Mouse (Mus musculus): ENCODE data around the gene Pikfyve. TPM values are rescaled to one million over a fixed set of nuclear protein-coding genes. Genes with fewer than 3 reads are reported as not detected.
"Not testable (repeated sequence)": the region's sequence is repeated elsewhere in the genome, so short reads cannot be mapped to it uniquely, and the experiment has no call there.

The Pikfyve gene
- polyA plus RNA-seq, 1 experiment, result 9.5 TPM

DNA sequence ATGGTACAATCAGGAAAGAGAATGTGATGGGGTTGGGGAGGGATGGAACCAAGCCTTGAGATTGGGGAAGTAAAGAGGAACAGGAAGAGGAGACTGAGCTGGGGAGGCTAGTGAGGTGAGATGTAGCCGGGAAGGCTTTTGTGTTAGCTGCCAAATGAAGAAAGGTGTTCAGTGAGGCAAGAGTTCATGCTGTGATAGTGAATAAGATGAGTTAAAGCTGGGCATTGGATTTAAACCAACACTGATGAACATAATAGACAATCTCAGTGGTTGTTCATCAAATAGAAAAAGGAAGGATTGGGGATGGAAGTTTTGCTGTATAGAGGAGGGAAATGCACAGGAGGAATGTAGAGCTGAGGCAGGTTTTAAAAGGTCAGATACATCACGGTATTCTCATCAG is 26.7 kb downstream of the Pikfyve start:
- H3K27ac ChIP-seq (replicated peaks; ENCODE audit: low read depth, low read length), result no peak overlapping the region
- H3K4me1 ChIP-seq (ENCODE audit: control insufficient read depth, insufficient read depth, insufficient read length, low read length), result no peaks in the 10 kb centered on the region
- H3K4me3 ChIP-seq (ENCODE audit: insufficient read depth, low read depth, low read length), result no peak overlapping the region

DNA sequence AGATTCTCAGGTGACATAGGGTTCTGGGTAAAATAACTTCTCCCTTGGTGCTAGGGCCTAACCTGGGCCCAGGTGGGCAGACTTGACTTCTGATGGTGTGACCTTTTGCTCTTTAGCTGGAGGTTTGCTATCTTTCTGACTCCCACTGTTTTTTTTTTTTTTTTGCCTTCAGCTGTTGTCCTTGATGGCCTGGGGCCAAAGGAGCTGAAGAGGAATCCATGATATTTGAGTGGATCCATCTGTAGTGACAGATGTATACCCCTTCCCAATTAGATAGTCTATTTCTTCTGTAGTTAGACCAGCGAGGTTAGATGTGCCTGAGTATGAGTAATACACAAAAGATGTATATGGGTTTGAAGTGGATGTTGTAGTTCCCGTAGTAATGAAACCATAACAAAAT is 31.1 kb downstream of the Pikfyve start:
- Histone ChIP-seq H3K4me1 (ENCODE audit: control insufficient read depth, insufficient read depth, insufficient read length, low read length) (no peaks in the 10 kb centered on the region), H3K4me3 (ENCODE audit: insufficient read depth, low read depth, low read length) (no peak overlapping the region), H3K27ac (replicated peaks; ENCODE audit: low read depth, low read length) (no peak overlapping the region)

DNA sequence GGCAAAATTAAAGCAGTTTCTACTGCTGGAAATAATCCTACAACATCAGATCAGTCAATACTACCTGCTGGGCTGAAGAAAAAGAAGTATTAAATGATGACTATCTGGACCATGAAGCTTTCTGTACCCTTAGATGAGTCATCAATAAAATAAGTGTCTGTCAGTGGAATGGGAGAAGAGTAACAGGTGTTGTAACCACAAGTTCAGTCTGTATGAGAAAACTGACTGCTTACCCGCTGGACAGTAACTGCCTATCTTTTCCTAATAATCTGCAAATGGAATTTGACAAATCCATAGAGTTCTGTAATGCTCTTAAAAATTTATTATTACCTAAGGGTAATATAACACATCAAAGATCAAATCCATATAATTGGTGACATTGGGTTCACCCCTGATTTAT is 31.5 kb downstream of the Pikfyve start:
- H3K4me1 ChIP-seq (ENCODE audit: control insufficient read depth, insufficient read depth, insufficient read length, low read length), result no peaks in the 10 kb centered on the region

DNA sequence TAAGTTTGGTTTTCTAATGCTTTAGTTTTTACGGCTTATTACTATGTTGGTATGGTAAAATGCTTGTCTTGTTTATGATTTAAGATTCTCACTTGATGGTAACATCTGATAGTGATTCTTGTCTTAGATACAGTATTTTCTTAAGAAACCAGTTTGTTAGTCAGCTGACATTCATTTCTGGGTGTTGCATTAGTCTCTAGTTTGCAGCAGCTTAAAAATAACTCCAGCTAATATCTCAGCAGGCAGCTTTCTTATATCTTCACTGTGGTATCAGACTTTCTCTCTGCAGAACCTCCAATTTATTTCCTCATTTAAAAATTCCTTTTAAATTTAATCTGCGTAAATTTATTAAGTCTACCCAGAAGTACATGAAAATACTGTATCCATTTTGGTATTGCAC is 37.2 kb downstream of the Pikfyve start:
- H3K27ac ChIP-seq (replicated peaks; ENCODE audit: low read depth, low read length), result no peak overlapping the region

More for the DNA sequence above, 31.5 kb downstream of the Pikfyve start:
- Histone ChIP-seq H3K27ac (replicated peaks; ENCODE audit: low read depth, low read length) (no peak overlapping the region), H3K4me3 (ENCODE audit: insufficient read depth, low read depth, low read length) (no peak overlapping the region)

DNA sequence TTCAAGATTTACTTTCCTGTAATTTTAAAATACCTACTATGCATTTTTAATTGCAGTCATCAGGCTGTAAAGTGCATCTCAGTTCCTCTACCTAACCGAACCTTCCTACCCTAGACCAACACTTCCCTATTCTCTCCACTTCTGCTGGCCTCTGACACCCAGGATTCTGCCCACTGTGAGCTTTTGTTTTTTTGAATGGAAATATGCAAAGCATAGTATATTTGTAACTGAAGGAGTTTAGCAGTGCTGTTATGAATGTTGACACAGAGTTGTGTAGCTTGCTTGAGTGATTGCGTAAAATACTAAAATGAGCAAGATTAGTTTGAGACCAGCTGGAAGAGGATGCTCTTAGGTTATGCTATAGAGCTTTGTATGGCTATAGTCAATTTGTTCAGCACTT is 41.2 kb downstream of the Pikfyve start:
- Histone ChIP-seq H3K4me3 (ENCODE audit: insufficient read depth, low read depth, low read length) (no peak overlapping the region), H3K4me1 (ENCODE audit: control insufficient read depth, insufficient read depth, insufficient read length, low read length) (no peaks in the 10 kb centered on the region), H3K27ac (replicated peaks; ENCODE audit: low read depth, low read length) (no peak overlapping the region)

More for the DNA sequence above, 37.2 kb downstream of the Pikfyve start:
- H3K4me1 ChIP-seq (ENCODE audit: control insufficient read depth, insufficient read depth, insufficient read length, low read length), result no peaks in the 10 kb centered on the region
- H3K4me3 ChIP-seq (ENCODE audit: insufficient read depth, low read depth, low read length), result no peak overlapping the region

DNA sequence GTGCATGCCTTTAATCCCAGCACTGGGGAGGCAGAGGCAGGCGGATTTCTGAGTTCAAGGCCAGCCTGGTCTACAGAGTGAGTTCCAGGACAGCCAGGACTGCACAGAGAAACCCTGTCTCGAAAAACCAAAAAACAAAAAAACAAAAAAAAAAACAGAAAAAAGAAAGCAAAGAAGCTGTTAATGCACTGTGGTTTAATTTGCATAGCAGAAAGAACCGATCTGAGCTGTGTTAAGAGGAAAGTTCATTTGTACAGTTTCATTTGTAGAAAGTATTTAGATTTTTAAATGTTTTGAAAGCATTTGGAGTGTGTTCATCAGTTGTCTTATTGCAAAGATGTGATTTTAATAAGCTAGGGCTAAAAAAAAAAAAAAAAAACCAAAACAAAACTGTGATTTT is 43.3 kb downstream of the Pikfyve start:
- H3K4me1 ChIP-seq (ENCODE audit: control insufficient read depth, insufficient read depth, insufficient read length, low read length); H3K4me3 ChIP-seq (ENCODE audit: insufficient read depth, low read depth, low read length); H3K27ac ChIP-seq (replicated peaks; ENCODE audit: low read depth, low read length): not testable (repeated sequence)

DNA sequence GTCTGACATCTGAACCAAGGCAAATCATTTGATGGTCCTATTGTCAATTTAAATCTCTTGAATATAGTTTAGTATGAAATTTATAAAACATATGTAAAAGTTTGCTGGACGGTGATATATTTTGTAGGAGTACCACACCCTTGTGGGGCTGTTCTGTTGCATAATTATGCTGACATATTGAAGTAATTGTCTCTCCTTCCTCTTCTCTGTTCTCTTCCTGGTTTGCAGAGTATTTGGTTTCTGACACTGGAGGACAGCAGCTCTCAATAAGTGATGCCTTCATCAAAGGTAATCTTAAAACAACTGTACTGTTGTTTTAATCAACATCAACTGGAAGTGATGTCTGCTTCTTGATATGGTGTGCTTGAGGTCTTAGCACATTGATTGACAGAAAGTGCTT is 44.1 kb downstream of the Pikfyve start:
- no peaks in the 10 kb centered on the region for H3K4me1 ChIP-seq (ENCODE audit: control insufficient read depth, insufficient read depth, insufficient read length, low read length)
- no peak overlapping the region for H3K4me3 ChIP-seq (ENCODE audit: insufficient read depth, low read depth, low read length)
- no peak overlapping the region for H3K27ac ChIP-seq (replicated peaks; ENCODE audit: low read depth, low read length)

DNA sequence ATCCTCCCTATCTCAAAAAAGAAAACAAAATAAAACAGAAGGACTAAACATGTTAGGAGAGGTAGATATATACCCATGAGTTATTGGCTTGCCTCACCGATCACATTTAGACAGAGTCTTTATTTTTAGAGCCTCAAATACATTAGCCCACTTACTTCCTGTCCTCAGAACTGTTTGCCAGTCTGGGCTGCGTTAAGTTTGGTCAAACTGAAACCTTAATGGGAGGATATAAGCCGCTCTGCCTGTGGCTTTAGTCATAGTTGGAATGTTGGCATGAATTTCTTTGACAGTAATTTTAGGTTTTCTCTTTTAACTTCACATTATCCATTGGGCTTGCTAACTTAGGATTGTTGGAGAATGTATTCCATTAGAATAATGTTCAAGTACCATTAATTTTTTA is 51.2 kb downstream of the Pikfyve start:
- H3K4me1 ChIP-seq (ENCODE audit: control insufficient read depth, insufficient read depth, insufficient read length, low read length), result no peaks in the 10 kb centered on the region
- H3K27ac ChIP-seq (replicated peaks; ENCODE audit: low read depth, low read length), result no peak overlapping the region
- no peak overlapping the region for H3K4me3 ChIP-seq (ENCODE audit: insufficient read depth, low read depth, low read length)

DNA sequence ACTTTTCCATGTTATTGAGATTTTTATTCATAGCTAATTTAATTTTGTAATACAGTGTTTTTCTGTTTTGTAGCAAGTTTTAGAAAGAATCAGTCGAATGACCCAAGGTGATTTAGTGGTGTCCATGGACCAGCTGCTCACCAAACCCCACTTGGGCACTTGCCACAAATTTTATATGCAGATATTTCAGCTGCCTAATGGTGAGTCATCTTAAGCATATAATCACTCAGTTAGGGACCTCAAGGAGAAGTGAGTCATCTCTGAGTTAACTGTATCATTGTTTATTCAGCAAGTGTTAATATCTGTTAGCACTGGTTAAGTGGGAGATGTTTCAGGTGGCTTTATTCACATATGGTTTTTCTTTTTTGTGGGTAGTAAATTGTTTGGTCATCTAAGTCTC is 59.2 kb downstream of the Pikfyve start:
- Histone ChIP-seq H3K27ac (replicated peaks; ENCODE audit: low read depth, low read length) (no peak overlapping the region), H3K4me3 (ENCODE audit: insufficient read depth, low read depth, low read length) (no peak overlapping the region), H3K4me1 (ENCODE audit: control insufficient read depth, insufficient read depth, insufficient read length, low read length) (no peaks in the 10 kb centered on the region)

DNA sequence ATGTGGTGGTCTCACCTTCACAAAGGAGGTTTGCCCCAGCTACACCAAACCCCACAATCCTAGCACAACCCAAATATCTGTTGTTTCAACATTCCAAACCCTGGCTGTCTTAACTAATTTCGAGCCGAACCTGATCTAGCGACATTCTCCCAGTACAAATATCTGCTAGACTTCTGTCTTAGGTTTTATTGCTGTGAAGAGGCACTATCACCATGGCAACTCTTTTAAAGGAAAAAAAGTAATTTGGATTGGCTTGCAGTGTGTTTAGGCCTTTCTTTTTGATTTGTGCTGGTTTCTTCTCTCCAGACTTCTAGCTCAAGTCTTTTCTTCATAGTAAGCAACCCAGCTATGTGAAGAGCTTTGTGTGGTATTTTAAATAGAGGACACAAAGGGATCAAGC is 94.0 kb downstream of the Pikfyve start:
- Histone ChIP-seq H3K4me1 (ENCODE audit: control insufficient read depth, insufficient read depth, insufficient read length, low read length) (peaks cover 2% of the 10 kb centered on the region; the same call in 1 of the 2 replicates), H3K4me3 (ENCODE audit: insufficient read depth, low read depth, low read length) (no peak overlapping the region), H3K27ac (replicated peaks; ENCODE audit: low read depth, low read length) (no peak overlapping the region)

DNA sequence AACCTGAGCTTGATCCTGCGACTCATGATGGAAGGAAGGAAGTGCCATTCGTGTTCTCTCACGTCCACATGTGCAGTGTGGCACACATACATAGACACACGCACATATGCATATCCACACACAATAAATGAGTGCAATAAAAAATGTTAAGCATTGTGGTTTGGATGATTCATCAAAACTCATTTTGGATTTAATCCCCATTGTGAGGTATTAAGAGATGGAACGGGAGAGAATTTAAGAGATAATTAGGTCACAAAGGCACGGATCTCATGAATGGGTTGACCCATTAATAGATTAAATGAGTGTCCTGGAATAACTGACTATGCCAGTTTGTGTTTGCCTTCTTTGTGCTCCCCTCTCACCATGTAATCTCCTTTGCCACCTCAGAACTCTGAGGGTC is 95.3 kb downstream of the Pikfyve start, which contains the start of gene Pth2r:
TSS of gene Pth2r (plus strand) at position 301 of the 400 bp plus-strand sequence.
- Histone ChIP-seq H3K4me3 (ENCODE audit: insufficient read depth, low read depth, low read length) (no peak within 1 kb of the TSS), H3K4me1 (ENCODE audit: control insufficient read depth, insufficient read depth, insufficient read length, low read length) (no peaks in the 10 kb centered on the region), H3K27ac (replicated peaks; ENCODE audit: low read depth, low read length) (no peak within 1 kb of the TSS)

DNA sequence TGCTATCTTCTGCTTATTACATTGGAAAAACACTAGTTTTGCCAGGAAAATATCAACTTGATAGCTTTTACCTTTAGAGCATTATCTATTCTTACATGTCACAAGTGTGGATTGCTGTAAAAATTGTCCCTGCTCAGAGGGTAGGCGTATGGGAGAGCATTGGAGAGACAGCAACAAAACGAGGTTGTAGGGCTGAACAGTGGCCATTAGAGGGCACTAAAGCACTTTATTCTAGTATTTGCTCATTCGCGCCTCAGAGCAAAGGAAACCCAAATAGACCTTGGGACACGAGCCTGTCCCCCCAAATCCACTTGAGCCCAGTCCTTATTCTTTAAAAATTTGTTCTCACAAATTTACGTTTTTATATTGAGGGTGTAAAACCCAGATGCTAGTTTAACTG is 96.3 kb downstream of the Pikfyve start:
- H3K27ac ChIP-seq (replicated peaks; ENCODE audit: low read depth, low read length), result no peak overlapping the region
- no peaks in the 10 kb centered on the region for H3K4me1 ChIP-seq (ENCODE audit: control insufficient read depth, insufficient read depth, insufficient read length, low read length)
- no peak overlapping the region for H3K4me3 ChIP-seq (ENCODE audit: insufficient read depth, low read depth, low read length)

DNA sequence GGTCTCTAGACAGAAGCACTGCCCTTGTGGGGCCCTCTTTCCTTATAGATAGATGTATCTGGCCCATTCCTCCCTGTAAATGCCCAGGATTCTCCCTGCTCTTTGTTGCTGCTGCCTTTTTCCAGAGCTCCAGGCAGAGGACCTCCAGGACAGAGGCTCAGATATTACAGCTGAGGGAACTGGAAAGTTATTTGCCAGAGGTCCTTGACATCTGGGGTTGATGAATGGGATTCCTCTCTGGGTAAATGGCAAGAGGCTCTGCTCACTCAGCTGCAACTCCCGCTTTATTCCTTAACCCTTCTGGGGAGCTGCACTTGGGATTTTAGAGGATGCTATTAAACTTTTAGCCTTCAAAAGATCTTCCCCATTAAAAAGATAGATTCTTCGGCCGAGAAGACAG is 122.0 kb downstream of the Pikfyve start:
- Histone ChIP-seq H3K27ac (replicated peaks; ENCODE audit: low read depth, low read length) (no peak overlapping the region), H3K4me3 (ENCODE audit: insufficient read depth, low read depth, low read length) (no peak overlapping the region), H3K4me1 (ENCODE audit: control insufficient read depth, insufficient read depth, insufficient read length, low read length) (no peaks in the 10 kb centered on the region)

DNA sequence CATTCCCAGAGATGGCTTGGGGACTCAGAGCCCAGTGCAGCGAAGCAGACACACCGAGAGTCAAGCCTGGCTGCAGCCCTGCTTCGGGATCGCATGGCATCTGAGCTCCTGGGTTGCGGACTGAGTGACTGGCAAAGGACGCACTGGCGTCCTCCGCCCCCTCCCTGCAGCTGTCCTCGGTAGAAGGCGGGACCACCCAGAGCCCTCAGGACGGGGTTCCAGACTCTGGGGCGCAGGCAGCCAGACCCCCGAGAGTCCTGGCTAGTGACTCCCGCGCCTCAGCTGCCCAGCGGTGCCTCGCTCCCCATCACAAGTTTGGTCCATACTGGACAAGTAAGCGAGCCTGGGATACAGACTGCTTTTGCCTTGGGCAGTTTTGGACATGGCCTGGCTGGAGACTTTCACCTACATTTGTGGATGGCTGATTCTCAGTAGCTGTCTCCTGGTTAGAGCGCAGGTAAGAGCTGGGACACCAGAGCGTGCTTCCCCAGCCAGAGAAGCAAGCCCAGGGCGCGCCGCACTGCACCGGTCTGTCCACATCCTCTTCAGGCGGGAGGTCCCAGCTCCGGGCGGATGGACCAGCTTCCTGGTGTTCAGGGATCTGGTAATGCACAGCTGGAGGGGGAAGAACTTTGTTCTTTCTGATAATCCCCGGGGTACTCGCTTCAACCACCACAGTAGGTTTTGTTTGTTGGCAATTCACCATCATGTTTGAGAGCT is 124.9 kb downstream of the Pikfyve start:
- Histone ChIP-seq H3K4me3 (ENCODE audit: insufficient read depth, low read depth, low read length) (no peak overlapping the region), H3K27ac (replicated peaks; ENCODE audit: low read depth, low read length) (no peak overlapping the region), H3K4me1 (ENCODE audit: control insufficient read depth, insufficient read depth, insufficient read length, low read length) (no peaks in the 10 kb centered on the region)

DNA sequence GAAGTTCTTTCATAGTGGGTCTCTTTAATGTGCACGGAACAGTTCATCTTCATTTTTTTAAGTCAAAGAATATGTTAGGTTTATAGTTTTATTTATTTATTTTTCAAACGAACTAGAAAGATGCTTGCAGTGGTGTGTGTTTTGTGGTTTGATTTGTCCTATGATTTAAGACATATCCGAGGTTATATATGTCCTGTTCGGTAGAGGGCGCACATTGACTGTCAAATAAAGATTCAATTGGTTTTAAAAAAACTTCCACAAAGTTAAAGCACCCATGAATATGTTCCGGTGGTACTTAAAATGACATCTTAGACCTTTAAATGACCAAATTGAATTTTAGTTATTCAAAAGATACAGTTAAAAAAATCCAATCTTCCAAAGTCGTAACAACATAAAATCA is 125.6 kb downstream of the Pikfyve start:
- no peak overlapping the region for H3K27ac ChIP-seq (replicated peaks; ENCODE audit: low read depth, low read length)
- H3K4me3 ChIP-seq (ENCODE audit: insufficient read depth, low read depth, low read length), result no peak overlapping the region
- H3K4me1 ChIP-seq (ENCODE audit: control insufficient read depth, insufficient read depth, insufficient read length, low read length), result no peaks in the 10 kb centered on the region

DNA sequence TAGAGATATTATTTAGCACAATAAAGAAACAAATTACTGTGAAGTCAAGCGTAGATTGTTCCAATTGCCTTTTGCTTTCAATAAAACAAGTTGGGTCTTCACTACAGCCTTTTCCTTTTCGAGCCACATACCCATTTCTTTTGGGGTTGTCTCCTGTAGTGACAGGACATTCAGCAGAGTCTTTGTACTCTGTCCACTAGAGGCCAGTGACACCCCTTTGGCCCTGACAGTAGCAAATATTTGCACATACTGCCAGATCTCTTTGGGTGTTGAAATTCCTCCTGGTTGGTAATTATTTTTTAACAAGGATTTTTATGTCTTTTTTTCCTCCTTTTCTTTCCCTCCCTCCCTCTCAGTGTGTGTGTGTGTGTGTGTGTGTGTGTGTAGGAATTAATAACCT is 126.4 kb downstream of the Pikfyve start:
- no peak overlapping the region for H3K4me3 ChIP-seq (ENCODE audit: insufficient read depth, low read depth, low read length)
- H3K27ac ChIP-seq (replicated peaks; ENCODE audit: low read depth, low read length), result no peak overlapping the region
- no peaks in the 10 kb centered on the region for H3K4me1 ChIP-seq (ENCODE audit: control insufficient read depth, insufficient read depth, insufficient read length, low read length)
